Mouse (Mus musculus): Measurements from ENCODE around the gene 4930433I11Rik.
"Not testable (repeated sequence)": the region's sequence is repeated elsewhere in the genome, so short reads cannot be mapped to it uniquely, and the experiment has no call there.

The 4930433I11Rik gene

DNA sequence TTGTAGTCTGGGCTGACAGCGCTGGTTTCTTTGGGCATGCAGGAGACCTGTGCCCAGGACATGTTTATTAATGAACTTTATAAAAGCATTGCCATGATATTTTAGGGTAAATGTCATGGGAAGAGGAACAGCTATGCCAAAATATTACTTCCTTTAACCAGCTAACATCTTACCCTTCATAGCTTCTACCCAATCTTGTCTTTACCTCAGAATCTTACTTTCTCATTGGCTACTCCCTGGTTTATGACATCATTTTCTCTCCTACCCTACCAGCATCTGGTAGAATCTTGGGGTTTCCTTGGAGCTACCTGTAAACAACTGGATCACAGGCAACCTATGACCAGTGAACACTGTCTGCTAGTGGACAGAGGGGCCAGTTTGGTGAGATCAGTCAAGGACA is at the start of gene 4930433I11Rik:
4930433I11Rik (plus strand) TSS at position 301 of the 400 bp plus-strand sequence.
- in situ Hi-C loops (cut with MseI, MboI) = no loop called here

DNA sequence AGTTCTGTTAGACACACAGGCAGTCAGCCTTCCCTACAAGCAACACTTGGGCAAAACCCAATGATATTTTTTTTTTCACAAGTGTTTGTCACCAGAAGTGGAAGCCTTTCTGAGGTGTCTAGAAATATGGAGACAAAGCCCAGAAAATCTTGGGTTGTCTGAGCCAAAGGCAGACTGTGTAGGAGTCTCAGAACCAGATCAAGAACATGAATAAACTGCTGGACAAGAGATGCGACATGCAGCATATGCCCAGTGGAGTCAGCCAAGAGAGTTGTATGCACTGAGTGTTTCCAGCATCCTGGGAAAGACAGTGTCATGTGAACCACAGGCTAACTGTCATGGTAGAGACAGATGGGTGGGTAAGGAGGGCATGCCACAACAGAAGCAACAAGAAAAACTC is 48.0 kb upstream of the 4930433I11Rik start:
- in situ Hi-C loops (cut with MseI, MboI) = no loop called here

DNA sequence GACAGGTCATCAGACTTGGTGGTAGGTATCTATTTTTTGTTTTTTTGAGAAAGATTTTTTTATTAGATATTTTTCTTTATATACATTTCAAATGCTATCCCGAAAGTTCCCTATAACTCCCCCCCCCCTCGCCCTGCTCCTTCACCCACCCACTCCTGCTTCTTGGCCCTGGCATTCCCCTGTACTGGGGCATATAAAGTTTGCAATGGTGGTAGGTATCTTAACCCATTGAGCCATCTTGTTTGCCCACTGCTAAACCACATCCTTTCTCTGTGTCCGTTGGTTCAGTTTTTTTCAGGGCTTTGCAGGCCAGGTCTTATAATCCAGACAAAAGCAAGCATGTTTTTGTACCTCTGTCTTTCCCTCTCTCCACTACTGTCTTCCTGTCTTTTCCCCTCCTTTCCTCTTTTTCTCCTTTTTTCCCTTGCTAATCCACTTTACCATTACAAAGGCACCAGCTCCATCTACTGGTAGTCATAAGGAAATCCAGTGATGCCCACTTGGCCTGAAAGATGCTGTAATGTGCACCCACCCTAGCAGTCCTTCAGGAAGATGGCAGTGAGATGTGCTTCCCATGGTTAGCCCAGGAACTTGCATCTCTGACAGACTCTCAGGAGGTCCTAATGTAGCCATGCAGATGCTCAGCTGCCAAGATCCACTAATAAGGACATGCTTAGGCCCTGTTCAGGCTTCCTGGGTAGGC is 45.0 kb upstream of the 4930433I11Rik start:
- in situ Hi-C loops (cut with MseI, MboI) = no loop called here

DNA sequence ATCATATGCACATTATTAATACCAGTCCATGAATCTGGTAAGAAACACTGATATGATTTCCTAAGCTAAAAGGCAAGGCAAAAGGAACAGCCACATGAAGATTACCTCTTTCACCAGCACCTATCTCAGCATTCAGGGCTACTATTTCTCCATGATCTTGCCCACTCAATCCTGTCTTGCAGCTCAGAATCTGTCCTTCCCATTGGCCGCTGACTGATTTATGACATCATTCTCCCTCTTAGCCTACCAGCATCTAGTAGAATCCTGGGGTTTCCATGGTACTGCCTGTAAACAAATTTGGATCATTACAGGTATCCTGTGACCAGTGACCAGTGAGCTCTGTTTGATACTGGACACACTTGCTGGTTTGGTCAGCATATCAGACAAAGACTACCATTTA is 45.1 kb downstream of the 4930433I11Rik start, which contains the start of gene Gm4884:
Gm4884 (plus strand) TSS at position 301 of the 400 bp plus-strand sequence.
- in situ Hi-C loops (cut with MseI, MboI) = not testable (repeated sequence)

GRCm38 (mm10) chr7:41044058-41044457 is 56.7 kb downstream of the 4930433I11Rik start:
- in situ Hi-C loops (cut with MseI, MboI) = not testable (repeated sequence)
